Mouse (Mus musculus) bone marrow, adult 2 months (tissue): ENCODE data around the gene Best1.

Experiments used
- CTCF ChIP-seq: fragments of 200-500 bp; IDR thresholded peaks from 2 replicates; pipeline ENCODE4 v1.5.1; 2011; ENCODE audit warnings: low read length, control low read depth; ENCODE audit not compliant: control insufficient read depth, insufficient read depth
- POLR2A ChIP-seq: fragments of 200-500 bp; IDR thresholded peaks from 2 replicates; pipeline ENCODE4 v1.6.1; 2011; ENCODE audit warnings: low read depth, mild to moderate bottlenecking, control low read depth, low read length, borderline replicate concordance; ENCODE audit not compliant: control insufficient read depth

GRCm38 (mm10) chr19:9992011-9992958, 9.1 kb downstream of the Best1 start:
- TF ChIP-seq POLR2A (no peak), CTCF (no peak)
